Mouse (Mus musculus): ENCODE measurements around the gene Lrig2. TPM values are rescaled to one million over a fixed set of nuclear protein-coding genes. Genes with fewer than 3 reads are reported as not detected.

Lrig2 gene
- polyA plus RNA-seq, 1 experiment from 2014 or later = 19.0 TPM

- no peak overlapping the region for H3K4me2 ChIP-seq
- peaks cover 28% of the 10 kb centered on the region for H3K36me3 ChIP-seq
- H3K9ac ChIP-seq = no peak overlapping the region
- H3K9me3 ChIP-seq = no peaks in the 10 kb centered on the region
- H3K27me3 ChIP-seq = no peaks in the 10 kb centered on the region
- H3K4me1 ChIP-seq = no peaks in the 10 kb centered on the region
- 87% methylated on average over 4 of the region's 4 CpGs for WGBS
- no peak for ATAC-seq (ENCODE audit: insufficient number of reproducible peaks, low FRiP score, low TSS enrichment, low read depth)
- no peak overlapping the region for H3K4me3 ChIP-seq
- no peak overlapping the region for H3K27ac ChIP-seq
Observed at GRCm38 (mm10) chr3:104496176-104496575, 15.5 kb downstream of the Lrig2 start.

- Histone ChIP-seq H3K27me3 (no peaks in the 10 kb centered on the region), H3K4me3 (no peak overlapping the region), H3K4me1 (no peaks in the 10 kb centered on the region), H3K36me3 (peaks cover 37% of the 10 kb centered on the region), H3K9me3 (no peaks in the 10 kb centered on the region), H3K9ac (no peak overlapping the region), H3K27ac (no peak overlapping the region), H3K4me2 (no peak overlapping the region)
- WGBS = 58% methylated on average over 1 of the region's 1 CpGs
- ATAC-seq (ENCODE audit: insufficient number of reproducible peaks, low FRiP score, low TSS enrichment, low read depth) = no peak
Observed at GRCm38 (mm10) chr3:104480946-104481719, 30.6 kb downstream of the Lrig2 start.

DNA sequence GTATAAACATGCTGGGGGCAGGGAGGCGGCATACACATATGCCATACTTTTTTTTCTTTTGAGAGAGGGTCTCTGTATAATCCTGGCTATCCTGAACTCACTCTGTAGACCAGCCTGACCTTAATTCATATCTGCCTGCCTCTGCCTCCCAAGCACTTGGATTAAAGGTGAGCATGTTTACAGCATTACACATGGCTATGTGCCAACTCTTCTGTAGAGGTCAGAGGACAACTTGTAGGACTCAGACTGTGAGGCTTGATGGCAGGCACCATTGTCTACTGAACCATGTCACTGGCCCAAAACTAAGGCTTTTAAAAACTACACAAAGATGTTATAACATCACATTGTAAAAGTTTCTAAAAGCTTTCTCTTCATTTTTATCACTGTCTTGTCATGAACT, 33.7 kb downstream of the Lrig2 start:
- no peak overlapping the region for H3K4me3 ChIP-seq
- no peak overlapping the region for H3K4me2 ChIP-seq
- no peak for ATAC-seq (ENCODE audit: insufficient number of reproducible peaks, low FRiP score, low TSS enrichment, low read depth)
- H3K27me3 ChIP-seq = no peaks in the 10 kb centered on the region
- peaks cover 30% of the 10 kb centered on the region for H3K36me3 ChIP-seq
- no peak overlapping the region for H3K27ac ChIP-seq
- WGBS = 91% methylated on average over 1 of the region's 1 CpGs
- H3K9me3 ChIP-seq = no peaks in the 10 kb centered on the region
- no peaks in the 10 kb centered on the region for H3K4me1 ChIP-seq
- H3K9ac ChIP-seq = no peak overlapping the region

DNA sequence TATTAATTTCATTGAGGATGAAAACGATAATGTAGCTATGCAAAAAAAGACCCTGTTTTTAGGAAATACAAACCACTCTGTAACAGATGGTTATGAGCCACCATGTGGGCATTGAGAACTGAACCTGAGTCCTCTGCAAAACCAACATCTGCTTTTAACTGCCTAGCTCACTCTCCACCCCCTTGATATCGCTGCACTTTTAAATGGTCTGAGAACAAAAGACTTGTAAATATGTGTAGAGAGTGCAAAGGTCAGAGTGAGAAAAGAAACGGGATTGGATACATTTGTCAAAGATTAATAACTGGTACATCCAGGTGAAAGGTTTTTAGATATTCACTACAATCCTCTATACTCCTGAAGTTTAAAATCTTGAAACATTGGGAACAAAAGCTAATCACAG, 42.3 kb downstream of the Lrig2 start:
- H3K4me2 ChIP-seq = no peak overlapping the region
- 46% methylated on average over 3 of the region's 3 CpGs for WGBS
- no peaks in the 10 kb centered on the region for H3K4me1 ChIP-seq
- H3K9me3 ChIP-seq = no peaks in the 10 kb centered on the region
- no peaks in the 10 kb centered on the region for H3K27me3 ChIP-seq
- no peak overlapping the region for H3K27ac ChIP-seq
- peaks cover 30% of the 10 kb centered on the region for H3K36me3 ChIP-seq
- no peak for ATAC-seq (ENCODE audit: insufficient number of reproducible peaks, low FRiP score, low TSS enrichment, low read depth)
- H3K9ac ChIP-seq = no peak overlapping the region
- no peak overlapping the region for H3K4me3 ChIP-seq

GRCm38 (mm10) chr3:104461226-104461625, 50.5 kb downstream of the Lrig2 start:
- 78% methylated on average over 2 of the region's 2 CpGs for WGBS
- H3K27me3 ChIP-seq = no peaks in the 10 kb centered on the region
- no peaks in the 10 kb centered on the region for H3K4me1 ChIP-seq
- no peak overlapping the region for H3K4me3 ChIP-seq
- H3K4me2 ChIP-seq = no peak overlapping the region
- no peaks in the 10 kb centered on the region for H3K9me3 ChIP-seq
- no peak overlapping the region for H3K27ac ChIP-seq
- peaks cover 90% of the 10 kb centered on the region for H3K36me3 ChIP-seq
- no peak overlapping the region for H3K9ac ChIP-seq
- ATAC-seq (ENCODE audit: insufficient number of reproducible peaks, low FRiP score, low TSS enrichment, low read depth) = no peak

- Histone ChIP-seq H3K4me1 (no peaks in the 10 kb centered on the region), H3K4me2 (no peak overlapping the region), H3K36me3 (peaks cover 73% of the 10 kb centered on the region), H3K9me3 (no peaks in the 10 kb centered on the region), H3K4me3 (no peak overlapping the region), H3K9ac (no peak overlapping the region), H3K27ac (no peak overlapping the region), H3K27me3 (no peaks in the 10 kb centered on the region)
- no peak for ATAC-seq (ENCODE audit: insufficient number of reproducible peaks, low FRiP score, low TSS enrichment, low read depth)
- WGBS = 69% methylated on average over 1 of the region's 1 CpGs
Observed at GRCm38 (mm10) chr3:104458588-104458987, 53.1 kb downstream of the Lrig2 start.

- H3K9ac ChIP-seq = no peak overlapping the region
- H3K27ac ChIP-seq = no peak overlapping the region
- no peaks in the 10 kb centered on the region for H3K4me1 ChIP-seq
- no peak overlapping the region for H3K4me3 ChIP-seq
- 85% methylated on average over 10 of the region's 10 CpGs for WGBS
- H3K36me3 ChIP-seq = peaks cover 52% of the 10 kb centered on the region
- no peak overlapping the region for H3K4me2 ChIP-seq
- no peak for ATAC-seq (ENCODE audit: insufficient number of reproducible peaks, low FRiP score, low TSS enrichment, low read depth)
- H3K27me3 ChIP-seq = no peaks in the 10 kb centered on the region
- no peaks in the 10 kb centered on the region for H3K9me3 ChIP-seq
Observed at GRCm38 (mm10) chr3:104455506-104456275, 56.0 kb downstream of the Lrig2 start.

- Histone ChIP-seq H3K4me1 (peaks cover 2% of the 10 kb centered on the region; the same call in 1 of the 2 replicates), H3K4me2 (no peak overlapping the region), H3K4me3 (no peak overlapping the region), H3K36me3 (no peaks in the 10 kb centered on the region), H3K27ac (no peak overlapping the region), H3K9ac (no peak overlapping the region), H3K9me3 (no peaks in the 10 kb centered on the region), H3K27me3 (no peaks in the 10 kb centered on the region)
- WGBS = 69% methylated on average over 2 of the region's 2 CpGs
- ATAC-seq (ENCODE audit: insufficient number of reproducible peaks, low FRiP score, low TSS enrichment, low read depth) = no peak
Observed at GRCm38 (mm10) chr3:104447240-104447639, 64.5 kb downstream of the Lrig2 start.

- Histone ChIP-seq H3K9ac (no peak overlapping the region), H3K9me3 (no peaks in the 10 kb centered on the region), H3K4me1 (peaks cover 7% of the 10 kb centered on the region), H3K4me2 (no peak overlapping the region), H3K27ac (no peak overlapping the region), H3K36me3 (no peaks in the 10 kb centered on the region), H3K4me3 (no peak overlapping the region), H3K27me3 (no peaks in the 10 kb centered on the region)
- ATAC-seq (ENCODE audit: insufficient number of reproducible peaks, low FRiP score, low TSS enrichment, low read depth) = no peak
- 77% methylated on average over 6 of the region's 6 CpGs for WGBS
Observed at GRCm38 (mm10) chr3:104446689-104447088, 65.0 kb downstream of the Lrig2 start.

GRCm38 (mm10) chr3:104445576-104445975, 66.1 kb downstream of the Lrig2 start:
- no peaks in the 10 kb centered on the region for H3K9me3 ChIP-seq
- no peak overlapping the region for H3K9ac ChIP-seq
- ATAC-seq (ENCODE audit: insufficient number of reproducible peaks, low FRiP score, low TSS enrichment, low read depth) = no peak
- no peak overlapping the region for H3K27ac ChIP-seq
- no peak overlapping the region for H3K4me3 ChIP-seq
- H3K4me1 ChIP-seq = peaks cover 10% of the 10 kb centered on the region
- no peaks in the 10 kb centered on the region for H3K36me3 ChIP-seq
- H3K4me2 ChIP-seq = no peak overlapping the region
- no peaks in the 10 kb centered on the region for H3K27me3 ChIP-seq
- WGBS = 39% methylated on average over 6 of the region's 6 CpGs

GRCm38 (mm10) chr3:104444946-104445460, 66.7 kb downstream of the Lrig2 start:
- H3K27me3 ChIP-seq = no peaks in the 10 kb centered on the region
- no peak overlapping the region for H3K9ac ChIP-seq
- H3K4me3 ChIP-seq = no peak overlapping the region
- H3K36me3 ChIP-seq = no peaks in the 10 kb centered on the region
- H3K4me1 ChIP-seq = peaks cover 10% of the 10 kb centered on the region
- WGBS = 60% methylated on average over 3 of the region's 3 CpGs
- no peak for ATAC-seq (ENCODE audit: insufficient number of reproducible peaks, low FRiP score, low TSS enrichment, low read depth)
- H3K4me2 ChIP-seq = no peak overlapping the region
- H3K27ac ChIP-seq = no peak overlapping the region
- no peaks in the 10 kb centered on the region for H3K9me3 ChIP-seq

- H3K9ac ChIP-seq = no peak overlapping the region
- 81% methylated on average over 3 of the region's 3 CpGs for WGBS
- H3K4me1 ChIP-seq = peaks cover 10% of the 10 kb centered on the region
- no peak for ATAC-seq (ENCODE audit: insufficient number of reproducible peaks, low FRiP score, low TSS enrichment, low read depth)
- no peak overlapping the region for H3K4me2 ChIP-seq
- no peak overlapping the region for H3K4me3 ChIP-seq
- no peaks in the 10 kb centered on the region for H3K27me3 ChIP-seq
- H3K9me3 ChIP-seq = no peaks in the 10 kb centered on the region
- H3K36me3 ChIP-seq = no peaks in the 10 kb centered on the region
- no peak overlapping the region for H3K27ac ChIP-seq
Observed at GRCm38 (mm10) chr3:104444082-104444481, 67.6 kb downstream of the Lrig2 start.

Measured in limb, embryonic 15.5 days (tissue).